Mouse (Mus musculus) left cerebral cortex, postnatal 4 days (tissue): ENCODE data around the gene Rhbdd1. TPM values are rescaled to one million over a fixed set of nuclear protein-coding genes. Genes with fewer than 3 reads are reported as not detected.
A peak's percentile ranks its signal among the peaks of the same experiment; 100 is the strongest.

Experiments
- DNase-seq: peaks from one replicate; pipeline ENCODE4 v3.0.0-alpha.2; 2022
- intact Hi-C: fragments of 180-260 bp; cut with DNase I; formaldehyde crosslinking; loops from one replicate; pipeline ENCODE4 v1.15.1; 2025
- microRNA-seq: library from miRNA; unstranded; fragments of <30 nt; microRNA quantifications from one replicate; pipeline ENCODE4 v1.2.0, GENCODE M21; 2022
- total RNA-seq, 2 experiments: library from RNA; stranded (reverse); gene quantifications; 2 replicates each; pipeline ENCODE4 v1.2.3; 2021

The Rhbdd1 gene
- total RNA-seq, 2 experiments from 2014 or later: 3.7 to 3.8 TPM

- intact Hi-C loops: no loop called here
- no peak for DNase-seq
These were observed 159.6 kb downstream of the Rhbdd1 start for GRCm38 (mm10) chr1:82475821-82476220.

DNA sequence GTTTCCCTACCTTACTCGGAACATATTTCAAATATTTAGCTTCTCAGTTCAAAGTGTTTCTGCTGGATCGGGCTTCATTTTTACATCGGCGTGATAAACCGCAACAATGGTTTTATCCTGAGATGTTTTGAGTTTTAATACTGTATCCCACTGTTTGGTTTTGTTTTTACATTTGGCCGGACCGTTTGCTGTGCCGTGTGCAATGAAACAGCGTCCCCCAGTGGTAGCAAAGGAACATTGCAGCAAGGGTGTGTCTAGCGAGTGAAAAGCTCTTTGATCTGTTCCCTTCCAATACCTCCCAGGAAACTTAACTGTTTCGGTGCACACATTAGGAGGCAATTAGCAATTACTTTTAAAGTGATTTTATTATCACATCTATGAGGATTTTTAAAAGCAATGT is 160.0 kb downstream of the Rhbdd1 start:
- no peak for DNase-seq
- intact Hi-C loops: no loop called here

GRCm38 (mm10) chr1:82476746-82477145 is 160.5 kb downstream of the Rhbdd1 start:
- DNase-seq: no peak
- intact Hi-C loops: no loop called here

- intact Hi-C loops: no loop called here
- DNase-seq: peak; percentile 40
These were observed 163.6 kb downstream of the Rhbdd1 start for GRCm38 (mm10) chr1:82479696-82480487.

GRCm38 (mm10) chr1:82482371-82482770 is 166.1 kb downstream of the Rhbdd1 start:
- DNase-seq: no peak
- intact Hi-C loops: no loop called here

DNA sequence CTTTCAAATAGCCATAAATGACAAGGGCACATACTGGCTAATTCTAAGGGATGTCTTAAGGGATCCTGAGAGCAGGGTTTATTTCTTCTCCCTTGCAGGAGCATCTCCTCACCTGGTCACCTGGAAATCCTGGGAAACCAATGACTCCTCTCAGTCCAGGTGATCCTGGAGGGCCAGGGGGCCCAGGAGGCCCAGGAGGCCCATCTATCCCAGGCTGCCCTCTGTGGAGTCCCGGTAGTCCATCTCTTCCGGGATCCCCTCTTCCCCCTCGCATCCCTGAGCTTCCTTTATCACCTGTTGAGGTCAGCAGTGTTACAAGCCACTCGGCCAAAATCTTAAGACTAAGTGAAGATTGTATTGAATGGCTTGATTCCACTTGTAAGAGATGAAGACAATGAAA is 170.1 kb downstream of the Rhbdd1 start:
- intact Hi-C loops: no loop called here
- DNase-seq: no peak

DNA sequence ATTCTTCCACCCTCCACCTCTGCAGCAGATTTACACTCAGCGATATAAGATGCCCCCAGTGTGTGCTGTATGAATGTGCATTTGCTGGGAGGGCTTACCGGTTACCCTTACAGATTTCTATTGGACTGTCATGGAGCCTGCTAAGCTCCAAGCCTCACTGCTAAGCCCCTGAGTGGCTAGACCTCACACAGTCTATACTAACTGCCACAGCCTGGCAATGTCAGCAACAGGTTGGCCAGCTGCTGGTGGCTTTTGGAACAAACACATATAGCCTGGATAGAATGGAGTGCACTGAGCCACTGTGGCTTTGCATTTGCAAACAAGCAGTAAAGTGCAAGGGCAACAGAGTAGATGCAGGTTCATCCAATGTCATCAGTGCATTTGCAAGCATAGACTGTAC is 175.7 kb downstream of the Rhbdd1 start:
- intact Hi-C loops: no loop called here
- no peak for DNase-seq

Small RNA genes lying within 50 kb of the gene (microRNA-seq; reads per million reads assigned to microRNA genes)
- not detected for gene Gm22112

Other genes with a start within 250 kb of the Rhbdd1 start
- gene Gm9747, start 83.3 kb upstream of the Rhbdd1 start, total RNA-seq: not detected
- 10 to 100 TPM; 30.5 to 30.8 TPM for gene Irs1, start 25.0 kb upstream of the Rhbdd1 start, total RNA-seq